Mouse (Mus musculus) embryonic fibroblast, embryonic 13.5 days (primary cell): ENCODE measurements at regions not wholly inside any gene's neighbourhood (a gene's known extent, or its start where the extent isn't known, plus 50 kb on each side); places are given as distances from the start of the nearest gene placed in this dataset.

ENCODE experiments used
- CTCF ChIP-seq: IDR thresholded peaks from 2 replicates; pipeline ENCODE4 v1.5.1; 2011; ENCODE audit warnings: mild to moderate bottlenecking, control low read depth, low read length, moderate library complexity, borderline replicate concordance; ENCODE audit not compliant: insufficient read depth
- POLR2A ChIP-seq: IDR thresholded peaks from 2 replicates; pipeline ENCODE4 v1.6.1; 2011; ENCODE audit warnings: low read depth, mild to moderate bottlenecking, control low read depth, low read length, moderate library complexity

DNA sequence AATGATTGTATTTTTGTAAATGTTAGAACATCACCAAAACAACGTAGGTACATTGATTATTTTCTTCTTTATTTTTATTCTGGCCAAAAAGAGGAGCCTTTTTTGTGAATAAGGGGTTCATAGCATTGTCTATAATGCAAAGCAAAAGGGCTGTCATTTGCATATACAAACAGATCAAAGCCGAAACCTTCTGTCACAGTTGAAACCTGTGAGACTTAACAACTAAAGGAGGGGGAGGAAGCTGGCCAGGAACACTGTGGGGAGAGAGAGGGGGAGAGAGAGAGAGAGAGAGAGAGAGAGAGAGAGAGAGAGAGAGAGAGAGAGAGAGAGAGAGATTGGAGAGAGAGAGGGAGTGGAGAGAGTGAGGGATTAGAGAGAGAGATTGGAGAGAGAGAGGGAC lies 710.6 kb upstream of the Agtr1b start:
- TF ChIP-seq CTCF: no peak
- no peak for TF ChIP-seq POLR2A
